Mouse (Mus musculus) spleen, adult 2 months (tissue): ENCODE results near the gene Uqcrq. TPM values are rescaled to one million over a fixed set of nuclear protein-coding genes. Genes with fewer than 3 reads are reported as not detected.
A peak's percentile ranks its signal among the peaks of the same experiment; 100 is the strongest.

Experiments
- DNase-seq, 2 experiments: peaks; one replicate each; pipeline versions ENCODE4 v3.0.0 to v3.0.0-alpha.2; 2012 to 2021; ENCODE audit warnings: low spot score in 2 of 2, low read depth in 1 of 2
- H3K27ac ChIP-seq: fragments of 200-500 bp; 2 replicates; pipeline ENCODE4 v1.5.1; 2012; ENCODE audit warnings: low read length, inconsistent platforms; ENCODE audit not compliant: insufficient read depth
- H3K27me3 ChIP-seq: fragments of 200-500 bp; 2 replicates; pipeline ENCODE4 v1.6.1; 2012; ENCODE audit warnings: mild to moderate bottlenecking, moderate library complexity, low read length, inconsistent platforms; ENCODE audit not compliant: control insufficient read depth, insufficient read depth
- H3K36me3 ChIP-seq: fragments of 200-500 bp; 2 replicates; pipeline ENCODE4 v1.6.1; 2012; ENCODE audit warnings: mild to moderate bottlenecking, low read length, inconsistent platforms; ENCODE audit not compliant: control insufficient read depth, insufficient read depth
- H3K4me1 ChIP-seq: fragments of 200-500 bp; 2 replicates; pipeline ENCODE4 v1.6.1; 2011; ENCODE audit warnings: inconsistent platforms; ENCODE audit not compliant: control insufficient read depth, insufficient read depth, insufficient read length
- H3K4me3 ChIP-seq: fragments of 200-500 bp; 2 replicates; pipeline ENCODE4 v1.5.1; 2011; ENCODE audit warnings: mild to moderate bottlenecking, inconsistent platforms; ENCODE audit not compliant: insufficient read depth, insufficient read length; ENCODE audit errors: extremely low read depth
- CTCF ChIP-seq: fragments of 200-500 bp; IDR thresholded peaks from 2 replicates; pipeline ENCODE4 v1.5.1; 2011; ENCODE audit warnings: mild to moderate bottlenecking, inconsistent platforms; ENCODE audit not compliant: insufficient read depth, insufficient read length, insufficient replicate concordance; ENCODE audit errors: extremely low read depth
- POLR2A ChIP-seq: fragments of 200-500 bp; IDR thresholded peaks from 2 replicates; pipeline ENCODE4 v1.6.1; 2011; ENCODE audit warnings: low read depth, low read length, inconsistent platforms
- WGBS: fragments of 180-500 bp; shearing (Covaris S2); methylation state at CpG from one replicate; pipeline ENCODE4 v1.1.7; 2018; 5-methylcytosine and 5-hydroxymethylcytosine counted together
- polyA plus RNA-seq: library from polyadenylated mRNA; depleted of rRNA; stranded (reverse); fragments of >200 nt; gene quantifications from 2 replicates; pipeline ENCODE4 v1.2.3, GENCODE M21; 2012

Gene Uqcrq
- polyA plus RNA-seq, 1 experiment: 157 TPM

- WGBS: 10% methylated on average over 15 of the region's 15 CpGs
- H3K27me3 ChIP-seq: 0 out of 2 replicates have a peak, but pooled peaks cover 1% of the 10 kb centered on the region
- TF ChIP-seq CTCF (no peak), POLR2A (no peak)
- no peaks in the 10 kb centered on the region for H3K4me1 ChIP-seq
- no peak overlapping the region for H3K27ac ChIP-seq
- H3K4me3 ChIP-seq: no peak overlapping the region
- no peaks in the 10 kb centered on the region for H3K36me3 ChIP-seq
- DNase-seq: no peak
Measured at GRCm38 (mm10) chr11:53450070-53450705, 19.6 kb upstream of the Uqcrq start.

- Histone ChIP-seq H3K27ac (no peak overlapping the region), H3K27me3 (no peaks in the 10 kb centered on the region), H3K36me3 (no peaks in the 10 kb centered on the region), H3K4me3 (no peak overlapping the region), H3K4me1 (no peaks in the 10 kb centered on the region)
- TF ChIP-seq CTCF (no peak), POLR2A (no peak)
- no peak for DNase-seq
- WGBS: 89% methylated on average over 1 of the region's 1 CpGs
Measured at GRCm38 (mm10) chr11:53448529-53448928, 17.9 kb upstream of the Uqcrq start.

GRCm38 (mm10) chr11:53447996-53448395, 17.4 kb upstream of the Uqcrq start:
- Histone ChIP-seq H3K36me3 (no peaks in the 10 kb centered on the region), H3K27me3 (no peaks in the 10 kb centered on the region), H3K4me1 (no peaks in the 10 kb centered on the region), H3K27ac (no peak overlapping the region), H3K4me3 (no peak overlapping the region)
- DNase-seq: no peak
- TF ChIP-seq CTCF: no peak
- no peak for TF ChIP-seq POLR2A
- WGBS: 95% methylated on average over 8 of the region's 8 CpGs

- TF ChIP-seq POLR2A: no peak
- no peak for TF ChIP-seq CTCF
- H3K27me3 ChIP-seq: no peaks in the 10 kb centered on the region
- WGBS: 97% methylated on average over 13 of the region's 13 CpGs
- no peaks in the 10 kb centered on the region for H3K36me3 ChIP-seq
- H3K4me3 ChIP-seq: no peak overlapping the region
- no peak for DNase-seq
- no peaks in the 10 kb centered on the region for H3K4me1 ChIP-seq
- no peak overlapping the region for H3K27ac ChIP-seq
Measured at GRCm38 (mm10) chr11:53446183-53446582, 15.6 kb upstream of the Uqcrq start.

GRCm38 (mm10) chr11:53445562-53445961, 14.9 kb upstream of the Uqcrq start:
- no peak for TF ChIP-seq POLR2A
- TF ChIP-seq CTCF: no peak
- WGBS: 93% methylated on average over 13 of the region's 13 CpGs
- Histone ChIP-seq H3K36me3 (no peaks in the 10 kb centered on the region), H3K27me3 (no peaks in the 10 kb centered on the region), H3K27ac (no peak overlapping the region), H3K4me1 (no peaks in the 10 kb centered on the region), H3K4me3 (no peak overlapping the region)
- DNase-seq: no peak

- TF ChIP-seq CTCF: peak; percentile 4; the same call in 1 of the 2 replicates
- TF ChIP-seq POLR2A: no peak
- 7% methylated on average over 6 of the region's 6 CpGs for WGBS
- Histone ChIP-seq H3K4me1 (no peaks in the 10 kb centered on the region), H3K27me3 (no peaks in the 10 kb centered on the region), H3K4me3 (no peak overlapping the region), H3K36me3 (no peaks in the 10 kb centered on the region), H3K27ac (no peak overlapping the region)
- DNase-seq: peak in 1 of 2 experiments; percentile 30
Measured at GRCm38 (mm10) chr11:53443861-53444260, 13.2 kb upstream of the Uqcrq start.

- no peak for DNase-seq
- Histone ChIP-seq H3K4me1 (no peaks in the 10 kb centered on the region), H3K27ac (no peak overlapping the region), H3K27me3 (no peaks in the 10 kb centered on the region), H3K36me3 (no peaks in the 10 kb centered on the region), H3K4me3 (no peak overlapping the region)
- WGBS: 4% methylated on average over 12 of the region's 12 CpGs
- no peak for TF ChIP-seq POLR2A
- TF ChIP-seq CTCF: no peak
Measured at GRCm38 (mm10) chr11:53441921-53442320, 11.3 kb upstream of the Uqcrq start.
